Mouse (Mus musculus): Measurements from ENCODE around the gene Adipor2.
A peak's percentile ranks its signal among the peaks of the same experiment; 100 is the strongest.

Gene Adipor2

GRCm38 (mm10) chr6:119419412-119419811 lies 1.9 kb upstream of the Adipor2 start:
- DNase-seq, result no peak

- DNase-seq, result no peak
These were observed 1.1 kb upstream of the Adipor2 start for GRCm38 (mm10) chr6:119418392-119419251.

- no peak for DNase-seq
These were observed 317 bp upstream of the Adipor2 start for GRCm38 (mm10) chr6:119417821-119418220.

- no peak for DNase-seq
These were observed 861 bp downstream of the Adipor2 start for GRCm38 (mm10) chr6:119416643-119417042.

- DNase-seq, result no peak
These were observed 3.1 kb downstream of the Adipor2 start for GRCm38 (mm10) chr6:119414262-119415043.

GRCm38 (mm10) chr6:119412588-119412987 lies 4.9 kb downstream of the Adipor2 start:
- DNase-seq, result no peak

GRCm38 (mm10) chr6:119411511-119411910 lies 6.0 kb downstream of the Adipor2 start:
- no peak for DNase-seq

- DNase-seq, result no peak
These were observed 7.7 kb downstream of the Adipor2 start for GRCm38 (mm10) chr6:119409766-119410165.

- peak in 1 of 2 experiments; percentile 9 for DNase-seq
These were observed 8.9 kb downstream of the Adipor2 start for GRCm38 (mm10) chr6:119408582-119408981.

- DNase-seq, result no peak
These were observed 9.7 kb downstream of the Adipor2 start for GRCm38 (mm10) chr6:119407818-119408217.

- no peak for DNase-seq
These were observed 11.0 kb downstream of the Adipor2 start for GRCm38 (mm10) chr6:119406528-119406927.

- no peak for DNase-seq
These were observed 12.2 kb downstream of the Adipor2 start for GRCm38 (mm10) chr6:119405310-119405709.

- no peak for DNase-seq
These were observed 12.7 kb downstream of the Adipor2 start for GRCm38 (mm10) chr6:119404854-119405253.

GRCm38 (mm10) chr6:119402976-119403375 lies 14.5 kb downstream of the Adipor2 start:
- DNase-seq, result no peak

GRCm38 (mm10) chr6:119401545-119402304 lies 15.8 kb downstream of the Adipor2 start:
- peak; percentile 28 to 32 for DNase-seq

GRCm38 (mm10) chr6:119400649-119401048 lies 16.9 kb downstream of the Adipor2 start:
- no peak for DNase-seq

GRCm38 (mm10) chr6:119399371-119399770 lies 18.1 kb downstream of the Adipor2 start:
- no peak for DNase-seq

- peak; percentile 51 to 59 for DNase-seq
These were observed 21.2 kb downstream of the Adipor2 start for GRCm38 (mm10) chr6:119396309-119396634.

GRCm38 (mm10) chr6:119395421-119396308 lies 21.8 kb downstream of the Adipor2 start:
- peak; percentile 72 to 78 for DNase-seq

- no peak for DNase-seq
These were observed 24.7 kb downstream of the Adipor2 start for GRCm38 (mm10) chr6:119392836-119393235.

- DNase-seq, result no peak
These were observed 26.8 kb downstream of the Adipor2 start for GRCm38 (mm10) chr6:119390728-119391127.

GRCm38 (mm10) chr6:119389089-119389488 lies 28.4 kb downstream of the Adipor2 start:
- DNase-seq, result no peak
